Mouse (Mus musculus) left cerebral cortex, adult 9 months (tissue): ENCODE measurements around the gene Elf5.

Experiments used
- DNase-seq, 2 experiments: peaks; one replicate each; pipeline ENCODE4 v3.0.0; 2022; ENCODE audit warnings: low spot score in 2 of 2

Elf5 gene

DNA sequence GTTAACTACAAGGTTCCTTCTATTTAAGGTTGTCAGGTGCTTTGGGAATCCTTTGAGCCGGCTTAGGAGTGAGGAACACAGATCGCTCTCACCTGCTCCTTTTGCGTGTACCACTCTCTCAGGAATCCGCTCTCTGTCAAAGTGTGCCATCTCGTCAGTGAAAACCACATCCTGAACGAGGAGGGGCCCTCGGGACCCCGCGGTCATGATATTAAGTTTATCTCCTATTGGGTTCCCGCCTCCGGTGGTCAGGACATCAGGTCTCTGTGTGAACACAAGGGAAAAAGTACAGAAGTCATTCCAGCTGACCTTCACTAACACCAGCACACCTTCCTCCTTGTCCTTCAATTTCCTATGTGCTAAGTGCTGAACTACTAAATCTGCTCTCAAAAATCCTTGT, 65.2 kb downstream of the Elf5 start:
- no peak for DNase-seq

- no peak for DNase-seq
Observed at GRCm38 (mm10) chr2:103477456-103477855, 66.0 kb downstream of the Elf5 start.

GRCm38 (mm10) chr2:103478326-103478725, 66.8 kb downstream of the Elf5 start:
- no peak for DNase-seq

DNA sequence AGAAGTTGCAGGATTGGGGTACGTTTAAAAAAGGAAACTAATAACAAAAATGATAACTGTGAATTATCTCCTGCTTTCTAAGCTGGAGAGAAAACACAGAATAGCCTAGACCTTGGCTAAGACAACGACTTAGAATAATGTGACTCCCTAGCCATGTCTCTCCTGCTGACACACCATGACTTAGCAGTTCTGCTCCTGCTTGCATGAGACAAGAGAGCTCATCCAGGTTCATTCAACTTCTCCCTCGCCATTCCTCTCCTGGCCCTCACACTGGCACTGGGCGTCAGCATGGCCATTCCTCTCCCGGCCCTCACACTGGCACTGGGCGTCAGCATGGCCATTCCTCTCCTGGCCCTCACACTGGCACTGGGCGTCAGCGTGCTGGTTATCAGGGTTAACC, 68.8 kb downstream of the Elf5 start:
- no peak for DNase-seq

GRCm38 (mm10) chr2:103480871-103481270, 69.4 kb downstream of the Elf5 start:
- DNase-seq: no peak

DNA sequence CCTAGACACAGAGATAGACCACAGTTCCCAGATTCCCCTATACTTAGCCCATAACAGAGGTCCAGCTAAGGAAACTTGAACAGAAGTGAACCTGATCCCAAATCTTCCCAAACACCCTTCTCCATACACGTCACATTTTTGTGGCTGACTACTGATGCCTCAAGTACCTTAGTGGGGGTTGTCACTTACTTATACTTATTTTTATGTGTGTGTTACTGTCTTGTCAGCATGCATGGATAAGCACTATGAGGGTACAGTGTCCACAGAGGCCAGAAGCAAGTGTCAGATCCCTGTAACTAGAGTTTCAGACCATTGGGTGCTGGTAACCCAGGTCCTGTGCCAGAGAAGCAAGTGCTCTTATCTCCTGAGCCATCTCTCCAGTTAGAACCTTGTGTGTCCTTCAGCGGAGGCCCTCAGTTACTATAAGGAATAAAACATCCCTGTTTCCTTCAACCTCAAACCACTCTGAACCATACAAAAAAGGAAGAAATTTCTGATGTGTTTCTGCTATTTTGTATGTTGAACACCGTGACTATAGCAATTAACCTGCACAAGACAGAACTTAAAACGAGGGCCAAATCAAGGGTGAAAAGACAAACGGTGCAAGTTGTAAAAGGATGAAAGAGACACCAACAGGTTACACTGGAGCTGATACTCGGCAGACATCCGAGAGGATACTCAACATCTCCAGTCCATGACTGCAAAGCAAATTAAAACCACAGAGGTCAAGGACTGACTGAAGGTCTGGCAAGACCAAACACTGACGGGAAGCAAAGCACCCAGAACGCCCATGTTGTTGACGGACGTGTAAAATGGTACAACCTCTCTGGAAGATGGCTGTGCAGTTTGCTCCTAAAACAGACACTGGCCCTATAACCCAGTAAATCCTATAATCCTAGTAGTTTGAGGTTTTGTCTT, 70.1 kb downstream of the Elf5 start:
- DNase-seq: no peak

- DNase-seq: no peak
Observed at GRCm38 (mm10) chr2:103483289-103483985, 71.9 kb downstream of the Elf5 start.

DNA sequence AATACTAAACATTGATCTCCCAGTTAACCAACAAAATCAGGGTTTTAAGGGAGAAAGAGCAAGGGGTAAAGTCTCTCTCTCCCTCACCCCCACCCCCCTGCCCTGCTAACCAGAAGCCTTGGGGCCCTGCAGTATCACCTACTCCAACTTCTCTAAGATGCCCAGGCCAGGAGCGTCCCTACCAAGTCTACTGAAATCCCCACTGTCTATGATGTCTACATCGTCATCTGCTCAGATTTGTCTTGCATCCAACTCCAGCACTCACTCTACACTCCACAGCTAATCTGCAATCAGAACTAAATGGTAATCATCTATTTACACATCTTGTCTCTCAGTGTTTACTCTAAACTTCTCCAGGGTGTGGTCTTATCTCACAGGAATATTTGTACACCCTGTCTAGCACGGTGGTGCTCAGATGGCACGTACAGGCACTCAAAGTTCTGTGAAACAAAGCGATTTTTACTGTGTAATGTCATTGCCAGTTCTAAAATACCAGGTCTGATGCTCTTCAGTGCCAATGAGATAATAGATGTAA, 72.6 kb downstream of the Elf5 start:
- DNase-seq: no peak

- peak; percentile 88 to 96 for DNase-seq
Observed at GRCm38 (mm10) chr2:103484617-103485401, 73.3 kb downstream of the Elf5 start, which contains the start of gene Cat. Gene Cat, minus strand, starts transcription at chr2:103485160.

DNA sequence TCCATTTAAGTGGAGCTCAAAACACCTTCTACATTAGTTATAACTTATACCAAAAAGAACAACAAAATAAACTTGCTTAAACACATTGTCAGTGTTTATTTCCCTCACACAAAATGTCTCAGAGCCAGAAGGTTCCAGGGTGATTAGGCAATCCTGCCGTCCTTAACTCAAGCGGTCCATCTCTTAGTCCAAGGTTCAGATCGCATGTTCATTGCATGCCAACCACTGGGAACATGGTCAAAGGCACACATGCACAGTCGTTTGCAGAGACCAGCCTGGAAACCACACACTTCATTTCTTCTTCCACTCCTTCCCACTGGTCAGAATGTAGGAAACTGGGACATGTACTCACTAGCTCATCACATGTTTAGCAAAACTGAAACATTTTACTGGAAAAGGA, 81.0 kb downstream of the Elf5 start:
- no peak for DNase-seq

- no peak for DNase-seq
Observed at GRCm38 (mm10) chr2:103493827-103494226, 82.3 kb downstream of the Elf5 start.

GRCm38 (mm10) chr2:103495633-103496418, 84.3 kb downstream of the Elf5 start:
- DNase-seq: no peak
